Mouse (Mus musculus): ENCODE data around the gene Foxb1.

- TF ChIP-seq CTCF (conservative IDR thresholded peaks at IDR 0.05; ENCODE audit: insufficient read depth, insufficient read length, low read depth, low read length) (no peak), POLR2A (IDR thresholded peaks at IDR 0.05; ENCODE audit: low read depth, low read length) (no peak)
Measured at GRCm38 (mm10) chr9:69763681-69764585, 3.2 kb upstream of the Foxb1 start.

Data from kidney, adult 2 months (tissue).